Mouse (Mus musculus): Measurements from ENCODE around the gene Cfap221. TPM values are rescaled to one million over a fixed set of nuclear protein-coding genes. Genes with fewer than 3 reads are reported as not detected.
A peak's percentile ranks its signal among the peaks of the same experiment; 100 is the strongest.

Cfap221 gene
- polyA plus RNA-seq, 1 experiment from 2014 or later = 0.37 TPM

GRCm38 (mm10) chr1:119936861-119937260, 60.2 kb downstream of the Cfap221 start:
- 30% methylated on average over 7 of the region's 7 CpGs for WGBS
- ATAC-seq (ENCODE audit: low FRiP score, low TSS enrichment) (no peak), DNase-seq (no peak)
- H3K4me1 ChIP-seq (ENCODE audit: control insufficient read depth, insufficient read depth, low read length) = no peaks in the 10 kb centered on the region
- H3K27me3 ChIP-seq (ENCODE audit: control insufficient read depth, insufficient read depth, low read length) = no peaks in the 10 kb centered on the region
- H3K9ac ChIP-seq (replicated peaks; ENCODE audit: low read length) = no peak overlapping the region
- no peaks in the 10 kb centered on the region for H3K36me3 ChIP-seq (ENCODE audit: control insufficient read depth, insufficient read depth, low read length)
- no peak overlapping the region for H3K27ac ChIP-seq (replicated peaks; ENCODE audit: low read depth, low read length)
- H3K4me2 ChIP-seq (ENCODE audit: low read length) = no peak overlapping the region
- H3K9me3 ChIP-seq (ENCODE audit: control insufficient read depth, low read length) = no peaks in the 10 kb centered on the region
- no peak overlapping the region for H3K4me3 ChIP-seq (replicated peaks; ENCODE audit: low read depth, low read length)

- no peaks in the 10 kb centered on the region for H3K27me3 ChIP-seq (ENCODE audit: control insufficient read depth, insufficient read depth, low read length)
- DNase-seq (no peak), ATAC-seq (ENCODE audit: low FRiP score, low TSS enrichment) (no peak)
- WGBS = 76% methylated on average over 4 of the region's 4 CpGs
- H3K4me1 ChIP-seq (ENCODE audit: control insufficient read depth, insufficient read depth, low read length) = no peaks in the 10 kb centered on the region
- H3K27ac ChIP-seq (replicated peaks; ENCODE audit: low read depth, low read length) = no peak overlapping the region
- no peak overlapping the region for H3K4me3 ChIP-seq (replicated peaks; ENCODE audit: low read depth, low read length)
- H3K36me3 ChIP-seq (ENCODE audit: control insufficient read depth, insufficient read depth, low read length) = no peaks in the 10 kb centered on the region
- H3K4me2 ChIP-seq (ENCODE audit: low read length) = no peak overlapping the region
- H3K9me3 ChIP-seq (ENCODE audit: control insufficient read depth, low read length) = no peaks in the 10 kb centered on the region
- H3K9ac ChIP-seq (replicated peaks; ENCODE audit: low read length) = no peak overlapping the region
These were observed 65.4 kb downstream of the Cfap221 start for GRCm38 (mm10) chr1:119931421-119932150.

- no peak for ATAC-seq (ENCODE audit: low FRiP score, low TSS enrichment)
- no peak overlapping the region for H3K27ac ChIP-seq (replicated peaks; ENCODE audit: low read depth, low read length)
- WGBS = 69% methylated on average over 1 of the region's 1 CpGs
- H3K4me2 ChIP-seq (ENCODE audit: low read length) = no peak overlapping the region
- no peaks in the 10 kb centered on the region for H3K27me3 ChIP-seq (ENCODE audit: control insufficient read depth, insufficient read depth, low read length)
- DNase-seq = peak; percentile 82
- H3K9me3 ChIP-seq (ENCODE audit: control insufficient read depth, low read length) = no peaks in the 10 kb centered on the region
- no peak overlapping the region for H3K4me3 ChIP-seq (replicated peaks; ENCODE audit: low read depth, low read length)
- no peaks in the 10 kb centered on the region for H3K4me1 ChIP-seq (ENCODE audit: control insufficient read depth, insufficient read depth, low read length)
- H3K9ac ChIP-seq (replicated peaks; ENCODE audit: low read length) = no peak overlapping the region
- H3K36me3 ChIP-seq (ENCODE audit: control insufficient read depth, insufficient read depth, low read length) = no peaks in the 10 kb centered on the region
These were observed 67.3 kb downstream of the Cfap221 start for GRCm38 (mm10) chr1:119929715-119930114.

- no peaks in the 10 kb centered on the region for H3K36me3 ChIP-seq (ENCODE audit: control insufficient read depth, insufficient read depth, low read length)
- no peak overlapping the region for H3K4me2 ChIP-seq (ENCODE audit: low read length)
- no peaks in the 10 kb centered on the region for H3K4me1 ChIP-seq (ENCODE audit: control insufficient read depth, insufficient read depth, low read length)
- H3K9ac ChIP-seq (replicated peaks; ENCODE audit: low read length) = no peak overlapping the region
- ATAC-seq (ENCODE audit: low FRiP score, low TSS enrichment) (no peak), DNase-seq (no peak)
- no peaks in the 10 kb centered on the region for H3K9me3 ChIP-seq (ENCODE audit: control insufficient read depth, low read length)
- H3K4me3 ChIP-seq (replicated peaks; ENCODE audit: low read depth, low read length) = no peak overlapping the region
- H3K27me3 ChIP-seq (ENCODE audit: control insufficient read depth, insufficient read depth, low read length) = no peaks in the 10 kb centered on the region
- no peak overlapping the region for H3K27ac ChIP-seq (replicated peaks; ENCODE audit: low read depth, low read length)
- WGBS = 60% methylated on average over 4 of the region's 4 CpGs
These were observed 77.7 kb downstream of the Cfap221 start for GRCm38 (mm10) chr1:119919299-119919698.

- H3K4me2 ChIP-seq (ENCODE audit: low read length) = no peak overlapping the region
- DNase-seq = no peak
- no peaks in the 10 kb centered on the region for H3K27me3 ChIP-seq (ENCODE audit: control insufficient read depth, insufficient read depth, low read length)
- no peak overlapping the region for H3K4me3 ChIP-seq (replicated peaks; ENCODE audit: low read depth, low read length)
- no peak for ATAC-seq (ENCODE audit: low FRiP score, low TSS enrichment)
- H3K27ac ChIP-seq (replicated peaks; ENCODE audit: low read depth, low read length) = no peak overlapping the region
- H3K9me3 ChIP-seq (ENCODE audit: control insufficient read depth, low read length) = no peaks in the 10 kb centered on the region
- H3K36me3 ChIP-seq (ENCODE audit: control insufficient read depth, insufficient read depth, low read length) = no peaks in the 10 kb centered on the region
- H3K9ac ChIP-seq (replicated peaks; ENCODE audit: low read length) = no peak overlapping the region
- H3K4me1 ChIP-seq (ENCODE audit: control insufficient read depth, insufficient read depth, low read length) = peaks cover 3% of the 10 kb centered on the region; the same call in 1 of the 2 replicates
- WGBS = 91% methylated on average over 5 of the region's 5 CpGs
These were observed 80.1 kb downstream of the Cfap221 start for GRCm38 (mm10) chr1:119916823-119917371.

GRCm38 (mm10) chr1:119912953-119913814, 83.8 kb downstream of the Cfap221 start, which contains the start of gene Tmem177:
Tmem177 (minus strand) TSS chr1:119913208.
- Histone ChIP-seq H3K36me3 (ENCODE audit: control insufficient read depth, insufficient read depth, low read length) (peaks cover 6% of the 10 kb centered on the region; the same call in 1 of the 2 replicates), H3K4me1 (ENCODE audit: control insufficient read depth, insufficient read depth, low read length) (peaks cover 3% of the 10 kb centered on the region; the same call in 1 of the 2 replicates), H3K27ac (replicated peaks; ENCODE audit: low read depth, low read length) (peak within 1 kb of the TSS; percentile 55; the same call in 1 of the 2 replicates), H3K9ac (replicated peaks; ENCODE audit: low read length) (peak within 1 kb of the TSS; percentile 57), H3K4me3 (replicated peaks; ENCODE audit: low read depth, low read length) (peak within 1 kb of the TSS; percentile 46), H3K4me2 (ENCODE audit: low read length) (peak within 1 kb of the TSS; percentile 59), H3K27me3 (ENCODE audit: control insufficient read depth, insufficient read depth, low read length) (no peaks in the 10 kb centered on the region), H3K9me3 (ENCODE audit: control insufficient read depth, low read length) (no peaks in the 10 kb centered on the region)
- peak; percentile 93 for ATAC-seq (ENCODE audit: low FRiP score, low TSS enrichment)
- peak; percentile 95 for DNase-seq
- WGBS = 11% methylated on average over 42 of the region's 42 CpGs

- DNase-seq = no peak
- no peak overlapping the region for H3K27ac ChIP-seq (replicated peaks; ENCODE audit: low read depth, low read length)
- no peak overlapping the region for H3K9ac ChIP-seq (replicated peaks; ENCODE audit: low read length)
- no peaks in the 10 kb centered on the region for H3K9me3 ChIP-seq (ENCODE audit: control insufficient read depth, low read length)
- H3K4me2 ChIP-seq (ENCODE audit: low read length) = no peak overlapping the region
- WGBS = 80% methylated on average over 2 of the region's 2 CpGs
- peaks cover 10% of the 10 kb centered on the region for H3K4me1 ChIP-seq (ENCODE audit: control insufficient read depth, insufficient read depth, low read length)
- no peak for ATAC-seq (ENCODE audit: low FRiP score, low TSS enrichment)
- H3K4me3 ChIP-seq (replicated peaks; ENCODE audit: low read depth, low read length) = no peak overlapping the region
- no peaks in the 10 kb centered on the region for H3K27me3 ChIP-seq (ENCODE audit: control insufficient read depth, insufficient read depth, low read length)
- peaks cover 6% of the 10 kb centered on the region; the same call in 1 of the 2 replicates for H3K36me3 ChIP-seq (ENCODE audit: control insufficient read depth, insufficient read depth, low read length)
These were observed 89.8 kb downstream of the Cfap221 start for GRCm38 (mm10) chr1:119907206-119907748.

- DNase-seq (no peak), ATAC-seq (ENCODE audit: low FRiP score, low TSS enrichment) (no peak; the same call in 1 of the 2 replicates)
- no peaks in the 10 kb centered on the region for H3K9me3 ChIP-seq (ENCODE audit: control insufficient read depth, low read length)
- peak overlapping the region; percentile 49; the same call in 1 of the 2 replicates for H3K27ac ChIP-seq (replicated peaks; ENCODE audit: low read depth, low read length)
- H3K36me3 ChIP-seq (ENCODE audit: control insufficient read depth, insufficient read depth, low read length) = no peaks in the 10 kb centered on the region
- H3K9ac ChIP-seq (replicated peaks; ENCODE audit: low read length) = no peak overlapping the region
- 50% methylated on average over 6 of the region's 6 CpGs for WGBS
- H3K4me1 ChIP-seq (ENCODE audit: control insufficient read depth, insufficient read depth, low read length) = peaks cover 20% of the 10 kb centered on the region
- H3K4me3 ChIP-seq (replicated peaks; ENCODE audit: low read depth, low read length) = no peak overlapping the region
- H3K27me3 ChIP-seq (ENCODE audit: control insufficient read depth, insufficient read depth, low read length) = no peaks in the 10 kb centered on the region
- H3K4me2 ChIP-seq (ENCODE audit: low read length) = no peak overlapping the region
These were observed 93.8 kb downstream of the Cfap221 start for GRCm38 (mm10) chr1:119903231-119903620.
